Mouse (Mus musculus) left cerebral cortex, adult 2 months (tissue): ENCODE results near the gene Hpn. TPM values are rescaled to one million over a fixed set of nuclear protein-coding genes. Genes with fewer than 3 reads are reported as not detected.

Experiments
- DNase-seq, 2 experiments: peaks; one replicate each; pipeline ENCODE4 v3.0.0; 2021 to 2022; ENCODE audit warnings: low spot score in 2 of 2, mixed read lengths in 1 of 2; ENCODE audit errors: extremely low spot score in 1 of 2
- H3K27ac ChIP-seq: fragments of 200-600 bp; 2 replicates; pipeline ENCODE4 v1.8.1; 2022
- H3K4me3 ChIP-seq: fragments of 200-600 bp; 2 replicates; pipeline ENCODE4 v1.8.1; 2022
- CTCF ChIP-seq: fragments of 200-600 bp; IDR thresholded peaks from 2 replicates; pipeline ENCODE4 v1.8.1; 2022; ENCODE audit warnings: antibody characterized with exemption, mild to moderate bottlenecking, moderate library complexity
- intact Hi-C: fragments of 180-260 bp; cut with DNase I; formaldehyde crosslinking; loops from one replicate; pipeline ENCODE4 v1.15.1; 2025
- long read RNA-seq, 2 experiments: library from polyadenylated mRNA; stranded (forward); transcript quantifications; one replicate each; pipeline ENCODE4 v2.0.0; 2021; ENCODE audit warnings: borderline mapping rate in 2 of 2
- total RNA-seq, 2 experiments: library from RNA; stranded (reverse); gene quantifications; 2 replicates each; pipeline ENCODE4 v1.2.3; 2021

Gene Hpn
- 1 to 10 TPM; 2.5 to 8.3 TPM for total RNA-seq
- long read RNA-seq, experiment 1, result 0 reads
- long read RNA-seq, experiment 2, partial matches to known transcripts, result 0 of 1 reads
- long read RNA-seq, experiment 2, other reads (novel, unspliced or antisense), result 0 of 1 reads

GRCm38 (mm10) chr7:31115182-31115581 is at the start of gene Hpn:
Gene Hpn, minus strand, starts transcription at chr7:31115290.
- no peak for TF ChIP-seq CTCF
- DNase-seq, result no peak
- H3K27ac ChIP-seq, result peak within 1 kb of the TSS; percentile 36
- intact Hi-C loops, result no loop called here
- H3K4me3 ChIP-seq, result no peak within 1 kb of the TSS

GRCm38 (mm10) chr7:31164748-31165147 is 49.7 kb upstream of the Hpn start:
- no peak for DNase-seq
- intact Hi-C loops, result no loop called here
- Histone ChIP-seq H3K27ac (no peak overlapping the region), H3K4me3 (no peak overlapping the region)
- no peak for TF ChIP-seq CTCF

- Histone ChIP-seq H3K27ac (no peak overlapping the region), H3K4me3 (no peak overlapping the region)
- no peak for DNase-seq
- intact Hi-C loops, result no loop called here
- no peak for TF ChIP-seq CTCF
Observed at GRCm38 (mm10) chr7:31163666-31164577, 48.8 kb upstream of the Hpn start.

- H3K27ac ChIP-seq, result no peak overlapping the region
- intact Hi-C loops, result no loop called here
- no peak for DNase-seq
- no peak for TF ChIP-seq CTCF
- H3K4me3 ChIP-seq, result no peak overlapping the region
Observed at GRCm38 (mm10) chr7:31162324-31162723, 47.2 kb upstream of the Hpn start.

GRCm38 (mm10) chr7:31161831-31162230 is 46.7 kb upstream of the Hpn start:
- TF ChIP-seq CTCF, result no peak
- no peak for DNase-seq
- intact Hi-C loops, result no loop called here
- Histone ChIP-seq H3K4me3 (no peak overlapping the region), H3K27ac (no peak overlapping the region)

- intact Hi-C loops, result no loop called here
Observed at GRCm38 (mm10) chr7:31161246-31161645, 46.2 kb upstream of the Hpn start.

GRCm38 (mm10) chr7:31160763-31161162 is 45.7 kb upstream of the Hpn start:
- no peak for TF ChIP-seq CTCF
- intact Hi-C loops, result no loop called here

More at GRCm38 (mm10) chr7:31161246-31161645, 46.2 kb upstream of the Hpn start:
- no peak overlapping the region for H3K27ac ChIP-seq
- no peak overlapping the region for H3K4me3 ChIP-seq
- TF ChIP-seq CTCF, result no peak
- DNase-seq, result no peak

GRCm38 (mm10) chr7:31156034-31156928 is 41.2 kb upstream of the Hpn start:
- Histone ChIP-seq H3K4me3 (no peak overlapping the region), H3K27ac (no peak overlapping the region)
- intact Hi-C loops, result no loop called here
- peak; percentile 44 for TF ChIP-seq CTCF
- peak in 1 of 2 experiments; percentile 7 for DNase-seq

More at GRCm38 (mm10) chr7:31160763-31161162, 45.7 kb upstream of the Hpn start:
- Histone ChIP-seq H3K27ac (no peak overlapping the region), H3K4me3 (no peak overlapping the region)
- DNase-seq, result no peak

- intact Hi-C loops, result no loop called here
- DNase-seq, result peak in 1 of 2 experiments; percentile 6
- no peak within 1 kb of the TSS for H3K4me3 ChIP-seq
- no peak within 1 kb of the TSS for H3K27ac ChIP-seq
- TF ChIP-seq CTCF, result no peak
Observed at GRCm38 (mm10) chr7:31155296-31156033, 40.4 kb upstream of the Hpn start, which contains the start of gene Gramd1a. Gene Gramd1a, minus strand, starts transcription at chr7:31155896.

GRCm38 (mm10) chr7:31153536-31154320 is 38.6 kb upstream of the Hpn start:
- no peak for TF ChIP-seq CTCF
- DNase-seq, result peak in 1 of 2 experiments; percentile 5
- intact Hi-C loops, result no loop called here
- Histone ChIP-seq H3K27ac (no peak overlapping the region), H3K4me3 (no peak overlapping the region)
